Mouse (Mus musculus) stomach, postnatal 0 days (tissue): Measurements from ENCODE around the gene Pla2g4b. TPM values are rescaled to one million over a fixed set of nuclear protein-coding genes. Genes with fewer than 3 reads are reported as not detected.

Source experiments
- ATAC-seq: fragments of 200-750 bp; cut with Nextera tagmentation; 2 replicates; pipeline ENCODE4 v1.8.0; 2017; ENCODE audit not compliant: low FRiP score, low TSS enrichment
- DNase-seq: peaks from one replicate; pipeline ENCODE4 v3.0.0-alpha.2; 2016; ENCODE audit warnings: low spot score
- H3K27ac ChIP-seq: fragments of 300-500 bp; sonication (generic); replicated peaks from 2 replicates; pipeline ENCODE4 v1.5.1; 2014; ENCODE audit warnings: mild to moderate bottlenecking, control low read depth
- H3K27me3 ChIP-seq: fragments of 300-500 bp; sonication (generic); 2 replicates; pipeline ENCODE4 v1.6.1; 2014; ENCODE audit warnings: low read length; ENCODE audit not compliant: control insufficient read depth, insufficient read depth
- H3K36me3 ChIP-seq: fragments of 300-500 bp; sonication (generic); 2 replicates; pipeline ENCODE4 v1.6.1; 2014; ENCODE audit warnings: low read length, mixed read lengths; ENCODE audit not compliant: control insufficient read depth, insufficient read depth
- H3K4me1 ChIP-seq: fragments of 300-500 bp; sonication (generic); replicated peaks from 2 replicates; pipeline ENCODE4 v1.6.1; 2014; ENCODE audit warnings: antibody characterized with exemption; ENCODE audit not compliant: control insufficient read depth, insufficient read depth
- H3K4me2 ChIP-seq: fragments of 300-500 bp; sonication (generic); replicated peaks from 2 replicates; pipeline ENCODE4 v1.6.1; 2014; ENCODE audit warnings: low read depth, mild to moderate bottlenecking, control low read depth, moderate library complexity
- H3K4me3 ChIP-seq: fragments of 300-500 bp; sonication (generic); 2 replicates; pipeline ENCODE4 v1.5.1; 2014; ENCODE audit warnings: low read depth, low read length, control low read depth
- H3K9ac ChIP-seq: fragments of 300-500 bp; sonication (generic); 2 replicates; pipeline ENCODE4 v1.6.1; 2014; ENCODE audit warnings: mild to moderate bottlenecking, low read length, control low read depth, mixed read lengths
- H3K9me3 ChIP-seq: fragments of 300-500 bp; sonication (generic); 2 replicates; pipeline ENCODE4 v1.6.1; 2016; ENCODE audit warnings: low read length; ENCODE audit not compliant: control insufficient read depth
- CTCF ChIP-seq: IDR thresholded peaks from 2 replicates; pipeline ENCODE4 v1.5.1; 2016; ENCODE audit warnings: antibody characterized with exemption, low read depth, mild to moderate bottlenecking, moderate library complexity
- EP300 ChIP-seq: optimal IDR thresholded peaks from 2 replicates; pipeline ENCODE3; 2016; ENCODE audit warnings: antibody characterized with exemption
- WGBS: fragments of 180-500 bp; shearing (Covaris S2); extraction: QIAGEN DNeasy Blood & Tissue Kit; methylation state at CpG from one replicate; pipeline ENCODE4 v1.1.7; 2014; 5-methylcytosine and 5-hydroxymethylcytosine counted together
- polyA plus RNA-seq: library from polyadenylated mRNA; unstranded; fragments of >200 nt; fragmentation: Nextera tagmentation; extraction: Ambion mirVana; gene quantifications from 2 replicates; pipeline ENCODE4 v1.2.1, GENCODE M21; 2015

Gene Pla2g4b
- polyA plus RNA-seq, 1 experiment from 2014 or later, result 8.0 TPM

- WGBS, result 54% methylated on average over 6 of the region's 6 CpGs
- H3K4me1 ChIP-seq, result no peaks in the 10 kb centered on the region
- H3K9me3 ChIP-seq, result no peaks in the 10 kb centered on the region
- DNase-seq (no peak), ATAC-seq (no peak)
- no peaks in the 10 kb centered on the region for H3K27me3 ChIP-seq
- H3K27ac ChIP-seq, result no peak overlapping the region
- no peak overlapping the region for H3K4me2 ChIP-seq
- H3K9ac ChIP-seq, result no peak overlapping the region
- no peak overlapping the region for H3K4me3 ChIP-seq
- H3K36me3 ChIP-seq, result no peaks in the 10 kb centered on the region
- TF ChIP-seq CTCF (no peak), EP300 (no peak)
These were observed 18.2 kb downstream of the Pla2g4b start for GRCm38 (mm10) chr2:120051405-120051804.

GRCm38 (mm10) chr2:120054771-120055552, 21.7 kb downstream of the Pla2g4b start:
- no peak for ATAC-seq
- no peak for DNase-seq
- H3K9ac ChIP-seq, result no peak overlapping the region
- TF ChIP-seq CTCF (no peak), EP300 (no peak)
- no peaks in the 10 kb centered on the region for H3K36me3 ChIP-seq
- H3K27ac ChIP-seq, result no peak overlapping the region
- H3K4me2 ChIP-seq, result no peak overlapping the region
- no peak overlapping the region for H3K4me3 ChIP-seq
- H3K4me1 ChIP-seq, result no peaks in the 10 kb centered on the region
- WGBS, result 85% methylated on average over 12 of the region's 12 CpGs
- H3K9me3 ChIP-seq, result no peaks in the 10 kb centered on the region
- H3K27me3 ChIP-seq, result no peaks in the 10 kb centered on the region

GRCm38 (mm10) chr2:120055923-120056322, 22.7 kb downstream of the Pla2g4b start:
- no peak for TF ChIP-seq CTCF
- no peak for TF ChIP-seq EP300
- no peak overlapping the region for H3K4me2 ChIP-seq
- no peaks in the 10 kb centered on the region for H3K36me3 ChIP-seq
- no peaks in the 10 kb centered on the region for H3K27me3 ChIP-seq
- H3K9me3 ChIP-seq, result no peaks in the 10 kb centered on the region
- DNase-seq (no peak), ATAC-seq (no peak)
- no peak overlapping the region for H3K27ac ChIP-seq
- H3K9ac ChIP-seq, result no peak overlapping the region
- no peak overlapping the region for H3K4me3 ChIP-seq
- 73% methylated on average over 10 of the region's 10 CpGs for WGBS
- H3K4me1 ChIP-seq, result 0 out of 2 replicates have a peak, but pooled peaks cover 3% of the 10 kb centered on the region

- Histone ChIP-seq H3K36me3 (no peaks in the 10 kb centered on the region), H3K27me3 (no peaks in the 10 kb centered on the region), H3K4me1 (0 out of 2 replicates have a peak, but pooled peaks cover 3% of the 10 kb centered on the region), H3K9me3 (no peaks in the 10 kb centered on the region), H3K4me3 (no peak overlapping the region), H3K9ac (no peak overlapping the region), H3K27ac (no peak overlapping the region), H3K4me2 (no peak overlapping the region)
- no peak for TF ChIP-seq CTCF
- TF ChIP-seq EP300, result no peak
- 76% methylated on average over 4 of the region's 4 CpGs for WGBS
- ATAC-seq (no peak; the same call in 1 of the 2 replicates), DNase-seq (no peak)
These were observed 25.6 kb downstream of the Pla2g4b start for GRCm38 (mm10) chr2:120058818-120059217.

GRCm38 (mm10) chr2:120059466-120059865, 26.2 kb downstream of the Pla2g4b start:
- Histone ChIP-seq H3K4me1 (0 out of 2 replicates have a peak, but pooled peaks cover 3% of the 10 kb centered on the region), H3K4me2 (no peak overlapping the region), H3K4me3 (no peak overlapping the region), H3K9me3 (no peaks in the 10 kb centered on the region), H3K9ac (no peak overlapping the region), H3K27me3 (no peaks in the 10 kb centered on the region), H3K27ac (peak overlapping the region; percentile 37; the same call in 1 of the 2 replicates), H3K36me3 (no peaks in the 10 kb centered on the region)
- ATAC-seq (no peak), DNase-seq (no peak)
- TF ChIP-seq EP300 (no peak), CTCF (no peak)
- WGBS, result 79% methylated on average over 3 of the region's 3 CpGs

- ATAC-seq (peak; percentile 61), DNase-seq (peak; percentile 78)
- WGBS, result 46% methylated on average over 6 of the region's 6 CpGs
- H3K36me3 ChIP-seq, result no peaks in the 10 kb centered on the region
- H3K9ac ChIP-seq, result no peak overlapping the region
- H3K4me1 ChIP-seq, result 0 out of 2 replicates have a peak, but pooled peaks cover 3% of the 10 kb centered on the region
- H3K9me3 ChIP-seq, result no peaks in the 10 kb centered on the region
- TF ChIP-seq EP300 (no peak), CTCF (peak; percentile 22; the same call in 1 of the 2 replicates)
- no peak overlapping the region for H3K4me2 ChIP-seq
- H3K27me3 ChIP-seq, result no peaks in the 10 kb centered on the region
- H3K4me3 ChIP-seq, result no peak overlapping the region
- peak overlapping the region; percentile 58 for H3K27ac ChIP-seq
These were observed 27.0 kb downstream of the Pla2g4b start for GRCm38 (mm10) chr2:120060190-120060589.
